Mouse (Mus musculus): Measurements from ENCODE around the gene Atl2.

GRCm38 (mm10) chr17:79916996-79917395, 21.1 kb upstream of the Atl2 start:
- no peak for TF ChIP-seq CTCF (IDR thresholded peaks at IDR 0.05; ENCODE audit: insufficient read depth, low read length)
- no peak for TF ChIP-seq POLR2A (IDR thresholded peaks at IDR 0.05; ENCODE audit: borderline replicate concordance, extremely low read depth, low read depth, low read length)

All from lung, adult 2 months (tissue).